Mouse (Mus musculus) spleen, postnatal 36 days (tissue): ENCODE data around the gene Nfam1.

Source experiments
- DNase-seq, 2 experiments: peaks; one replicate each; pipeline ENCODE4 v3.0.0; 2022; ENCODE audit warnings: low spot score in 2 of 2, mixed read lengths in 1 of 2

The Nfam1 gene

DNA sequence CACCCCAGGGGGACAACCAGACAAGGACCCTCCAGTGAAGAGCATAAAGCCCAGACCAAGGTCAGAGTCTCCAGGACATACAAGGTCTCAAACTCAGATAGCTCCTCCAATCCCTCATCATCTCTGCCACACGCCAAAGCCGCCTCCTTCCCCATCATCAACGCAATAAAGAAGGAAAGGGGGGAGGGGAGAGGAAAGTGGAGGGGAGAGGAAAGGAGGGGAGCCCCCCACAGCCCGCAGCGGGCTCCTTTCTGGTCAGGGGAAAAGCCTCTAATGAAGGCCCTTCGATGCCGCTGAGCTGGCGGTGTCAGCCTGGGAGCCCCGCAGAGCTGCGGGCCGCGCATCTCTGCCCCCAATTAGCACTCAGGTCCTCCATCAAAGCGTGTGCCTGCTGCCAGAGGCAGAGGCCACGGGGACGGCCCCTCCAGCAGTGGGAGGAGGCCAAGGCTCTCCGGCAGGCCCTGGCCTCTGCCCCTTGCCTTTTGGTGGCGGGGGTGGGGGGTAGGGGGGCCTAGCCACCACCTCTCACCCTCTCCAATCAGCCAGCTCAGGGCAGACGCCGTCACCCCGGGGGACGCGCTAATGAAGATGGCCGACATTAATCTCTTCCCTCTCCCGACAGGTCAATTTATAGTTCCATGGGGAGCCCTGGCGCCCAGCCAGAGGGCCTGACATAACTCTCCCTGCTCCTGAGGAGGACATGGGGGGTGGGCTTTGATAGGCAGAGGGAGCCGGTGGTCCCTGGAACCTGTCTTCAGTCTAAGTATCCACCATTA, 72.1 kb downstream of the Nfam1 start:
- no peak for DNase-seq

DNA sequence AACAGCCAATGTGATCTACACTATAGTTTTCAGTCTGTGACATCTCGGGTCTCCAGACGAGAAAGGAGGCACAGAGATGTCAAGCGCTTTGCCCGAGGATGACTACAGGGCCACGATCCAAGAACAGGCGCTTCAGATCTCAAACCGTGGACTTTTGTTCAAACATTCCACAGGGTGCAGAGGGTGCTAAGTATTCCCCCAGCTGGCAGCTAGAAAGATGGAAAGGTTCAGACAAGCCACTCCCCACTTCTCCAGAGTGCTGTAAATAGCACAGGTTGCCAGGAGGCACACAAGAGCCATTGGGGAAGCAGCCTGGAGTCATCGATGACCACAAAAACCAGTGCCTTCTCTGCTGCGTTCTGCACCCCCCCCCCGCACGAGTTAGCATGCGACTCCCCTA, 74.0 kb downstream of the Nfam1 start:
- no peak for DNase-seq

DNA sequence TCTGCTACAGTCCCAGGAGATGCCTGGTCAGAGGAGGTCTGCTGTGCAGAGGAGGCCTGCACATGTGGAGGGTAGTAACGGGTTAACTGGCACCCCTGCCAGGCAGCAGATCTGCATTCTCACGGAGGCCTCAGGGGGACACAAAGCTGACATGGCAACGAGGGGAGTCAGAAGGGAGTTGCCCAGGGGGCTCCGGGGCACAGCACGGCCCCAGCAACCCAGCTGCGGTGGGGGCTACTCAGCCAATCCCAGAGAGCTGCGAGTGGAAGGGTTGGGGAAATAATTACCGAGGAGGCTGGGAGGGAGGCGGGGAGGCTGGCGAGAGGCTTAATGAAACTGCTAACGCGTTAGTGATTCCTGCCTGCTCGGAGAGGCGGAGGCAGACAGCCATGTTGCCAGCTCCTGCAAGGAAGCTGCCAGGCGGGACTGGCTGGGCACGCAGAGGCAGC, 74.8 kb downstream of the Nfam1 start:
- no peak for DNase-seq

DNA sequence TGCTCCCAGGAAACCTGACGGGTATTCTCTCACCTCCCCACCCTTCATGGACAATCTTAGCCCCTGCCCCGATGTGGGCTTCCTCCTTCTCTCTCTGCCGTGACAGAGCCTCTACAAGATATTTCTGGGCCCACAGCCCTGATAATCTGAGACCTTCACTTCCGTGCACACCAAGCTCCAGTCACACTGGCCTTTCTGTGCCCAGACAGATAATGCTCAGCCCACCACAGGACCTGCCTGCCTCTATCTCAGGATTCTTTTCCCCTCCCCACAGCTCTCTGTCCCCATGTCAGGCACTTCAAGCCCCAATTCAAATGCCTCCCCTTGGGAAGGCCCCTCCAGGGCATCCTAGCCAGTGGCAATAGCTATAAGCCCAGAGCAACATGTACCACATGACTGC, 76.4 kb downstream of the Nfam1 start:
- no peak for DNase-seq

DNA sequence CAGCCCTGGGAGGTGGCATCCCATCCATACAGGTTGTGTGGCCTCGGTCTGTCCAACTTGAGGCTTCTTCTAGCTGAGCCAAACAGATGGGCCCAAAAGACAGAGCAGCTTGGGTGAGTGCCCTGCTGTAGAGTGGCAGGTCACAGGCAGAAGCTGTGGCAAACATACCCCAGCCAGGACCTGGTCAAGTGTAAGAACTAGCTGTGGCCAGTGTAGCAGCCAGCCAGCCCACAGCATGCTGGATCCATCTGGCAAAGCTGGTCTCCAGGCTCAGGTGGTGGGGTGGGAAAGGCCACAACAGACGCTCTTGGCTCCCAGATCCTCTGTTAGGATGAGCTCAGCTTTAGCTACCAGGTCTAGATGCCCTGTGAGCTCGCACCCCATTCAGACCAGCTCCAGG, 76.8 kb downstream of the Nfam1 start:
- no peak for DNase-seq

DNA sequence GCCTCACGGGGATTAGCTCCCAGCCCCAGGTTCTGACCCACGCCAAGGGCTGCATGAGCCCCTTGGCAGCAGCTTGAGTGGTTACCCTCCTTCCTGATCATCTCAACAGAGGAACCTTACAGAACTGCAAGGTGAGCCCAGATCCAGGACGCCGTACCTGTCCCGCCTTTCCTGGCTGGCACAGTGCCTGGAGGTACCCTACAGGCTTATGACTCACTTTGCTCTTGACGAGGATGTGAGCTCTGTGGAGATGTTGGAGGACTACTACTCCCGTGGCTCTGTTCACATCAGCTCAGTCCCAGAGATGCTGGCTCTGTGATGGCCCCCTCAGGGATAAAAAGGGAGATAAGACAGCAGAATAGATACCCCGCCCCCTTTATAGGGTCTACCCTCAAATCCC, 77.8 kb downstream of the Nfam1 start:
- no peak for DNase-seq

DNA sequence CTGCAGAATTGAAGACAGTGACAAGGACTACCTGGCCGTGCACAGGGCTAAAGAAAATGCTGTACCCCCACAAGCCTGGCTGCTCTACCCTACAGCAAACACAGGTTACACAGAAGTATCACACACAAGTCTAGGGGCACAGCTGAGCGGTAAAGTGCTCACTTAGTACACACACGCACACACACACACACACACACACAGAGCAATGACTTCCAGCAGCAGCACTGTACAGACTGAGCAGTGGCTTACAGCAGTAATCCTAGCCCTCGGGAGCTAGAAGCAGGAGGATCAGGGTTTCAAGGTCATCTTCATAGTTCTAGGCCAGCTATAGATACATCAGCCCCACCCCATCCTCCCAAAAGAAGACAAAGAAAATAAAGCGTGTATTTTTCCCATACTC, 79.1 kb downstream of the Nfam1 start:
- DNase-seq: no peak

DNA sequence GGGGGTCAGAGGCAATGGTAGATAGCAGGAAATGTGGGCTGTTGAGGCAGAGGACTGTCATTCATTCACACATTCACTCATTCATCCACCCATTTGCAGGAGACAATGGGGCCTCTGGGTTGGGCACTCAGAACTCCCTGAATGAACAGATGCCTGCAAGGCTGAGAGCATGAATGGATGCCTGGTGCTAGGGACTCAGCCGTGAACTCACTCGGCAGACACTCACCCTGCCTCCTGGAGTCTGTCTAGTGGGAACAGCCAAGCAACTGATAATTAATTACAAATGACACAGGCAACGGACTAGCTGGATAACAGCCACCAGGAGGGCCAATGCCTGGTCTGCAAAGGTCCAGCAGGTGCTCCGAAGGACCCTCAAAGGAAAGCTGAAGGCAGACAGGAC, 80.0 kb downstream of the Nfam1 start:
- DNase-seq: no peak

DNA sequence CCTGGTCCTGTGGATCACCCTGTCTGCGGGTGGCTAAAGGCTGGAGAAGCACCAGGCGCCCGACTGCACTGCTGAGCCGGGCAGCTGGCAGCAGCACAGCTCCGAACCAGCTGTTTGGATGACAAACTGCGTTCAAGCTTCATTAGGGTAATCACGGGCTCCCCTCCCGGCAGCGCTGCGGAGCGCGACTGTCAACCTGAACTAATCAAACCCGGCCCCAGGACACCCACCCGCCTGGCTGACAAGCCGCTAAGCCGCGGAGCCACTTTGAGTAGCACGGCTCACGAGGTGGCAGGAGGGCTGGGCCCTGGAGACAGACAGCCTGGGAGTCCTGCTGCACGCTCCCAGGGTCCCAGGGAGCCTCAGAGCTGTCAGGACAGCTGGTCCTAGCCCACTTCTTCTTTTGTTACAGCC, 80.8 kb downstream of the Nfam1 start:
- no peak for DNase-seq

DNA sequence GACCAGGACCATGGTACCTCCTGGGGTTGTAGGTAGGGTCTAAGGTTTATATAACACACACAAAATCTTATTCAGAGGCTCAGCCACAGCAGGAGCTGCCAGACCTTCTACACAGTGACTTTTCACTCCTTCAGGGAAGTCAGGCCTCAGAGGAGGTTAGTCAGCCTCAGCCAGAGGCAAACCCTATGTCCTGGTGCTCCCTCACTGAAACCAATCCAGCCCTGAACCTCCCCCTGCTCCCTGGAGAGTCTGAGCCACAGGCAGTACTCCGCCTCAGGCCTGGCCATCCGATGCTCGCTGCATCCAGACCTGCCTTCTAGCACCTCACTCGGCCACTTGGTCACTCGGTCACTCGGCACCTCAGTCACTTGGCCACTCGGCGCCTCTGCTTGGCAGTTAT, 82.9 kb downstream of the Nfam1 start:
- DNase-seq: no peak

DNA sequence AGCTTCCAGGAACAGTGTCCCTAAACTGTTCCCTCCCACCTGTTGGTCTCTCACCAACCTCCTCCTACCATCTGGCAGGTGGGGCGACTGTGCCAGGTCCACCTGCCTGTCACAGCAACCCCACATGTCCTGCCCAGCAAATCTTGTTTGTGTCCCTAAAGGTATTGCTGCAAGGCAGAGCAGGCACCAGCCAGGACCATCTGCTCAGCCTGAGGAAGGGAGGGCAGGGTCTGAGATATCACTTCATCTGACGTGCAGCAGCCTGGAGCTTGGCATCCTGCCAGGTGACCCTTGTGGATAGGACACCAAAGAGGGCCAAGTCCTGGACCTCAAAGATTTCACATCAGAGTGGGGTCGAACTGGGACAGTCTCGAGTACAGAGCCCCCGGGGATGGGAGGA, 85.7 kb downstream of the Nfam1 start:
- no peak for DNase-seq

DNA sequence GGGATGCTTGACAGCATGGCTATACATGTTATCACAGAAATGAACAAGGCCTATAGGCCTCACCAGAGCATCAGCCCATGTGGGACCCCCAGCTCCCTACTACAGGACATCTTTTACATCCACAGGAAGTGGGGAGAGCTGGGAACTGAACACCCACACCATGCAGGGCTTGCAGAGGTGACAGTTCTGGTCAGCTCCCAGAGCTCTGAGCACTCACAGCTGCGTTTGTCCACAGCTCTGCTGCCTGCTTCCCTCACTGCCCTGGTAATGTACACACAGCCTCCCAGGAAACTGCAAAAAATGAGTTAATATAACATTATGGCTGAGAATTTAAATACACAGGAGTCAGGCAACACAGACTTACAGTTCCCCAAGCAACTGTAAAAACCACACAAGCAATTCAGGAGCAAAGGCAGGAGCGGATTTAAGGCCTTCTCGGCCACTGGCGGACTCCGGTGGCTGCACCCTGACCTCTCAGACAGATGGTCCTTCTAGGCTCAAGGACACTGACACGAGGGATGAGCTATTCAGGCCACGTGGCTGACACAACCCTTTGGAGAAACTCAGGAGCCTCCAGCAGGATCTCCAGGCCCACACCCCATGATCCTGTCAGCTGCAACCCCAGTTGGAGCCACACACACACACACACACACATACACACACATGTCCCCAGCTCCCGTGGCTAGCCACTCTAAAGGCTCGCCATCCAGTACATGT, 88.5 kb downstream of the Nfam1 start:
- DNase-seq: no peak
